Mouse (Mus musculus) stomach, postnatal 0 days (tissue): Measurements from ENCODE around the gene Olfr462.

Source experiments
- CTCF ChIP-seq: IDR thresholded peaks from 2 replicates; pipeline ENCODE4 v1.5.1; 2016; ENCODE audit warnings: antibody characterized with exemption, low read depth, mild to moderate bottlenecking, moderate library complexity
- EP300 ChIP-seq: optimal IDR thresholded peaks from 2 replicates; pipeline ENCODE3; 2016; ENCODE audit warnings: antibody characterized with exemption

DNA sequence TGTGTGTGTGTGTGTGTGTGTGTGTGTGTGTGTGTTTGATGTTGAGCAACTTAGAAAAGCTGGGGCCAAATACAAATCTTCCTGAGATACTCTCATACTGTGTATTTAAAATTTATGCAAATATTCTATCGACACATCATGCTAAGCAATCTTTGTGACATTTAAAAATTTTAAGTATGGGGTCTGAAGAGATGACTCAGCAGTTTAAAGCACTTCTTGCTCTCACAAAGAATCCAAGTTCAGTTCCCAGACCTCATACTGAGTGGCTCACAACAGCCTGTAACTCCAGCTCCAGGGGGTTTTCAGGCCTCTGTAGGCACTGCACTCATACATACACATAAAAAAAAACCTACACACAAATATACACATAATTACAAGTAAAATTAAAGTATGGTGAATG lies 23.9 kb upstream of the Olfr462 start:
- TF ChIP-seq CTCF, result no peak
- TF ChIP-seq EP300, result no peak
